In genomic region chrX:38249640-38250351, GRCm38 (mm10) we compare ENCODE assay signal across 8 mouse cellular contexts. TPM values are rescaled to one million over a fixed set of nuclear protein-coding genes. Genes with fewer than 3 reads are reported as not detected.
A peak's percentile ranks its signal among the peaks of the same experiment; 100 is the strongest.
DNase-seq lines count a peak whose midpoint lies in the region; ATAC-seq and TF ChIP-seq lines count a peak whose summit lies in the region.

No protein-coding gene starts in this region.

- no peaks in the 10 kb centered on the region for H3K4me1 ChIP-seq in embryonic facial prominence, embryonic 14.5 days (ENCODE audit: control insufficient read depth, insufficient read depth, low read length)
- no peaks in the 10 kb centered on the region for H3K4me1 ChIP-seq in heart, postnatal 0 days (ENCODE audit: control insufficient read depth, insufficient read depth)
- H3K4me1 ChIP-seq in stomach, embryonic 14.5 days (ENCODE audit: control insufficient read depth, insufficient read depth, low read length), result no peaks in the 10 kb centered on the region

- WGBS in embryonic facial prominence, embryonic 14.5 days, result 15% methylated on average over 13 of the region's 16 CpGs
- WGBS in heart, postnatal 0 days, result 13% methylated on average over 15 of the region's 16 CpGs
- 23% methylated on average over 16 of the region's 16 CpGs for WGBS in stomach, embryonic 14.5 days

- peak overlapping the region; percentile 38; the same call in 1 of the 2 replicates for H3K4me3 ChIP-seq in embryonic facial prominence, embryonic 14.5 days (ENCODE audit: low read depth, low read length)
- peak overlapping the region; percentile 50; the same call in 1 of the 2 replicates for H3K4me3 ChIP-seq in heart, postnatal 0 days (ENCODE audit: low read depth, low read length)
- H3K4me3 ChIP-seq in stomach, embryonic 14.5 days (ENCODE audit: low read depth, low read length), result 0 out of 2 replicates have a peak overlapping the region, but pooled peaks have one; percentile 28

- no peak overlapping the region for H3K27ac ChIP-seq in embryonic facial prominence, embryonic 14.5 days (replicated peaks; ENCODE audit: low read depth, low read length)
- no peak overlapping the region for H3K27ac ChIP-seq in heart, postnatal 0 days (ENCODE audit: low read depth)
- H3K27ac ChIP-seq in stomach, embryonic 14.5 days (ENCODE audit: low read length), result no peak overlapping the region

- TF ChIP-seq EP300 in heart, postnatal 0 days (IDR thresholded peaks at IDR 0.05; ENCODE audit: low read depth), result no peak

- peak overlapping the region; percentile 71 for H3K4me2 ChIP-seq in embryonic facial prominence, embryonic 14.5 days (ENCODE audit: low read depth, low read length)
- H3K4me2 ChIP-seq in heart, postnatal 0 days (ENCODE audit: low read depth, low read length), result peak overlapping the region; percentile 66
- H3K4me2 ChIP-seq in stomach, embryonic 14.5 days (replicated peaks; ENCODE audit: low read depth, low read length), result no peak overlapping the region

- no peaks in the 10 kb centered on the region for H3K9me3 ChIP-seq in embryonic facial prominence, embryonic 14.5 days (ENCODE audit: control insufficient read depth, low read length)
- H3K9me3 ChIP-seq in heart, postnatal 0 days (replicated peaks; ENCODE audit: control insufficient read depth, low read length), result no peaks in the 10 kb centered on the region
- no peaks in the 10 kb centered on the region for H3K9me3 ChIP-seq in stomach, embryonic 14.5 days (ENCODE audit: control insufficient read depth, low read depth, low read length)

- no peaks in the 10 kb centered on the region for H3K36me3 ChIP-seq in embryonic facial prominence, embryonic 14.5 days (ENCODE audit: control insufficient read depth, insufficient read depth, low read length)
- H3K36me3 ChIP-seq in heart, postnatal 0 days (replicated peaks; ENCODE audit: control insufficient read depth, insufficient read depth, low read length), result no peaks in the 10 kb centered on the region
- H3K36me3 ChIP-seq in stomach, embryonic 14.5 days (ENCODE audit: control insufficient read depth, insufficient read depth, low read length), result no peaks in the 10 kb centered on the region

- H3K27me3 ChIP-seq in embryonic facial prominence, embryonic 14.5 days (replicated peaks; ENCODE audit: control insufficient read depth, insufficient read depth, low read length), result 0 out of 2 replicates have a peak, but pooled peaks cover 7% of the 10 kb centered on the region
- 0 out of 2 replicates have a peak, but pooled peaks cover 4% of the 10 kb centered on the region for H3K27me3 ChIP-seq in heart, postnatal 0 days (ENCODE audit: control insufficient read depth, insufficient read depth, low read length)
- no peaks in the 10 kb centered on the region for H3K27me3 ChIP-seq in stomach, embryonic 14.5 days (ENCODE audit: control insufficient read depth, insufficient read depth, low read length)

- ATAC-seq in embryonic facial prominence, embryonic 14.5 days (ENCODE audit: low read depth), result peak; percentile 45; the same call in 1 of the 2 replicates
- peak; percentile 25; the same call in 1 of the 2 replicates for ATAC-seq in heart, postnatal 0 days (ENCODE audit: insufficient read depth, low read depth)
- 0 out of 2 replicates have a peak, but pooled peaks have one; percentile 50 for ATAC-seq in megakaryocyte-erythroid progenitor cell, adult 5-6 weeks (replicated peaks; ENCODE audit: low FRiP score, low TSS enrichment, poor library complexity, severe bottlenecking)
- no peak for ATAC-seq in stomach, embryonic 14.5 days (ENCODE audit: insufficient number of reproducible peaks, insufficient read depth, low FRiP score, low read depth)

- peak; percentile 72 for TF ChIP-seq CTCF in heart, postnatal 0 days (IDR thresholded peaks at IDR 0.05; ENCODE audit: low read depth)

- H3K9ac ChIP-seq in embryonic facial prominence, embryonic 14.5 days (ENCODE audit: low read depth, low read length), result no peak overlapping the region
- no peak overlapping the region for H3K9ac ChIP-seq in heart, postnatal 0 days (replicated peaks; ENCODE audit: low read depth, low read length)
- H3K9ac ChIP-seq in stomach, embryonic 14.5 days (replicated peaks; ENCODE audit: low read depth, low read length), result no peak overlapping the region

- DNase-seq in kidney, adult 18-20 months, result peak; percentile 13
- DNase-seq in kidney, adult 11 months, result no peak
- peak; percentile 79 for DNase-seq in adrenal gland, postnatal 14 days
- DNase-seq in embryonic facial prominence, embryonic 14.5 days (ENCODE audit: low spot score), result no peak
- peak; percentile 17 for DNase-seq in heart, postnatal 0 days (ENCODE audit: low spot score)
- DNase-seq in layer of hippocampus, postnatal 36 days, result peak; percentile 23 to 28

RNA-seq across cellular contexts. Expression of gene Tmem255a, which starts 2.4 kb away (rescaled TPM):
- total RNA-seq in adrenal gland, postnatal 14 days (2021), result 9.9 and 12.2 TPM in 2 replicates
- polyA plus RNA-seq in embryonic facial prominence, embryonic 14.5 days (2014; fragmentation: Nextera tagmentation; extraction: Ambion mirVana), result 44.9 and 48.6 TPM in 2 replicates
- total RNA-seq in heart, postnatal 0 days (2014; rRNA removed; ENCODE audit: low replicate concordance), result 15.7 and 31.9 TPM in 2 replicates
- 23.0 and 23.4 TPM in 2 replicates for polyA plus RNA-seq in heart, postnatal 0 days (2015; fragmentation: Nextera tagmentation; extraction: Ambion mirVana)
- total RNA-seq in layer of hippocampus, postnatal 36 days (2021), result 10 to 100 TPM; 20.0 to 24.1 TPM
- 0.39 TPM in 1 of 2 replicates, not detected in the other for total RNA-seq in megakaryocyte-erythroid progenitor cell, adult 5-6 weeks (2014; fragmentation: Nextera tagmentation)
- 0.05 and 1.1 TPM in 2 replicates for total RNA-seq in megakaryocyte-erythroid progenitor cell, adult 5-6 weeks (2017)
- 40.7 and 41.0 TPM in 2 replicates for polyA plus RNA-seq in stomach, embryonic 14.5 days (2014; fragmentation: Nextera tagmentation; extraction: Ambion mirVana)

Comparison
In these comparisons a context has a peak if more than half of its experiments do, and no peak if none do; other contexts are left out.
1. DNase-seq: peak in kidney, adult 18-20 months (single experiment), adrenal gland, postnatal 14 days (single experiment), heart, postnatal 0 days (single experiment) and layer of hippocampus, postnatal 36 days (2 of 2); none in kidney, adult 11 months (single experiment) and embryonic facial prominence, embryonic 14.5 days (single experiment).
2. Peak in every context shown above with its lines, with median percentiles within 50 percentile points of each other: H3K4me3 ChIP-seq.